Mouse (Mus musculus): Measurements from ENCODE around the gene Poc1b. TPM values are rescaled to one million over a fixed set of nuclear protein-coding genes. Genes with fewer than 3 reads are reported as not detected.

The Poc1b gene
- total RNA-seq, 1 experiment: 3.6 TPM

DNA sequence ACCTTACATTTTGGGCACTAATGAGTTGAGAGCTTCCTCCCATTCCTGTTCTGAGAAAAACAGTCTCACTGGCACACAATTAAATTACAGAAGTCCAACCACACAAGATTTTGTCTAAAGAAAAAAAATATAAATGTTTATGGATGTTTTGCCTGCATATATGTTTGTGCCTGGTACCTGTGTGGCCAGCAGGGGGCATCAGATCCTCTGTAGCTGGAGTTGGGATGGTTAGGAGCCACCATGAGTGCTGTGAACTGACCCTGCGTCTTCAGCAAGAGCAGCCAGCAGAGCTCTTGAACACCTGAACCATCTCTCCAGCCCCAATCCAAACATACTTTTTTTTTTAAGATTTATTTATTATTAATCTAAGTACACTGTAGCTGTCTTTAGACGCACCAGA lies 71.3 kb downstream of the Poc1b start:
- Histone ChIP-seq H3K27ac (ENCODE audit: insufficient read depth, low read depth, low read length, poor library complexity, severe bottlenecking) (no peak overlapping the region), H3K9me3 (ENCODE audit: control insufficient read depth, insufficient read depth, low read depth, low read length) (no peaks in the 10 kb centered on the region), H3K4me1 (ENCODE audit: control insufficient read depth in 2 of 2, insufficient read depth in 2 of 2, low read length in 2 of 2, poor library complexity in 1 of 2) (no peaks in the 10 kb centered on the region), H3K9ac (ENCODE audit: insufficient read depth, low read depth, low read length, poor library complexity, severe bottlenecking) (no peak overlapping the region), H3K4me3 (ENCODE audit: insufficient read depth in 1 of 2, low read depth in 1 of 2, low read length in 2 of 2, poor library complexity in 1 of 2, severe bottlenecking in 1 of 2) (no peak overlapping the region), H3K36me3 (ENCODE audit: control insufficient read depth, insufficient read depth, low read length, poor library complexity, severe bottlenecking) (no peaks in the 10 kb centered on the region)
- no peak for DNase-seq (ENCODE audit: low read depth, low spot score)
- TF ChIP-seq MAFK (IDR thresholded peaks at IDR 0.05; ENCODE audit: insufficient read depth, low read depth, low read length): no peak
- TF ChIP-seq ZC3H11A (IDR thresholded peaks at IDR 0.05; ENCODE audit: borderline replicate concordance, low read depth, low read length): 0 out of 2 replicates have a peak, but pooled peaks have one; percentile 26
- in situ Hi-C loops (cut with MboI; ENCODE audit: low sequenced_read_pairs in 2 of 2, unreplicated experiment in 2 of 2): loop anchor here in 1 of 2 experiments (25.0 kb wide), 1 partner anchor 434 kb away; no protein-coding TSS in a partner anchor

DNA sequence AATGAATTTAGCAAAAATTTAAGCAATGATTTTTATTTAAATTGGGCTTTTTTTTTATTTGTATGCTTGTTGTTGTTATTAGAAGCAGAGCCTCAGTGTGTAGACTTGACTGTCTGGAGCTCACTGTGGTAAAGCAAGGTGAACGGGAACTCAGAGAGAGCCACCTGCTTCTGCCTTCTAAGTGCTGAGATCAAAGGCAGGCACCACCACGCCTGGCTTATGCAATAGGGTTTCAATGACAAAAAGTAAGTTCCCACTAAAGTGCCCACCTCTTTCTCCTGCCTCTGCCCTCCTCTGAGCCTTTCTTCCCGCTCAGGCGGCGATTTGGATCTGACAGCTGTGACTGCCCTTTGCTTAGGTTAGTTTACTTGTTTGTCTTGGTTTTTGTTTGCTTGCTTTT lies 72.3 kb downstream of the Poc1b start:
- Histone ChIP-seq H3K4me3 (ENCODE audit: insufficient read depth in 1 of 2, low read depth in 1 of 2, low read length in 2 of 2, poor library complexity in 1 of 2, severe bottlenecking in 1 of 2) (no peak overlapping the region), H3K36me3 (ENCODE audit: control insufficient read depth, insufficient read depth, low read length, poor library complexity, severe bottlenecking) (no peaks in the 10 kb centered on the region), H3K27ac (ENCODE audit: insufficient read depth, low read depth, low read length, poor library complexity, severe bottlenecking) (no peak overlapping the region), H3K4me1 (ENCODE audit: control insufficient read depth in 2 of 2, insufficient read depth in 2 of 2, low read length in 2 of 2, poor library complexity in 1 of 2) (no peaks in the 10 kb centered on the region), H3K9me3 (ENCODE audit: control insufficient read depth, insufficient read depth, low read depth, low read length) (no peaks in the 10 kb centered on the region), H3K9ac (ENCODE audit: insufficient read depth, low read depth, low read length, poor library complexity, severe bottlenecking) (no peak overlapping the region)
- no peak for TF ChIP-seq ZNF384 (IDR thresholded peaks at IDR 0.05; ENCODE audit: low read depth, low read length)
- TF ChIP-seq ZC3H11A (IDR thresholded peaks at IDR 0.05; ENCODE audit: borderline replicate concordance, low read depth, low read length): no peak
- TF ChIP-seq HCFC1 (IDR thresholded peaks at IDR 0.05; ENCODE audit: borderline replicate concordance, insufficient read depth, low read length): no peak
- TF ChIP-seq MAFK (IDR thresholded peaks at IDR 0.05; ENCODE audit: insufficient read depth, low read depth, low read length): no peak
- no peak for TF ChIP-seq CHD2 (IDR thresholded peaks at IDR 0.05; ENCODE audit: low read depth, low read length)
- DNase-seq (ENCODE audit: low read depth, low spot score): no peak
- in situ Hi-C loops (cut with MboI; ENCODE audit: low sequenced_read_pairs in 2 of 2, unreplicated experiment in 2 of 2): loop anchor here in 1 of 2 experiments (25.0 kb wide), 1 partner anchor 433 kb away; no protein-coding TSS in a partner anchor

- no peak for TF ChIP-seq MAFK (IDR thresholded peaks at IDR 0.05; ENCODE audit: insufficient read depth, low read depth, low read length)
- TF ChIP-seq ZC3H11A (IDR thresholded peaks at IDR 0.05; ENCODE audit: borderline replicate concordance, low read depth, low read length): no peak
- TF ChIP-seq CHD2 (IDR thresholded peaks at IDR 0.05; ENCODE audit: low read depth, low read length): no peak
- TF ChIP-seq ZNF384 (IDR thresholded peaks at IDR 0.05; ENCODE audit: low read depth, low read length): no peak
- no peak for TF ChIP-seq HCFC1 (IDR thresholded peaks at IDR 0.05; ENCODE audit: borderline replicate concordance, insufficient read depth, low read length)
- Histone ChIP-seq H3K9me3 (ENCODE audit: control insufficient read depth, insufficient read depth, low read depth, low read length) (no peaks in the 10 kb centered on the region), H3K9ac (ENCODE audit: insufficient read depth, low read depth, low read length, poor library complexity, severe bottlenecking) (no peak overlapping the region), H3K27ac (ENCODE audit: insufficient read depth, low read depth, low read length, poor library complexity, severe bottlenecking) (no peak overlapping the region), H3K4me3 (ENCODE audit: insufficient read depth in 1 of 2, low read depth in 1 of 2, low read length in 2 of 2, poor library complexity in 1 of 2, severe bottlenecking in 1 of 2) (no peak overlapping the region), H3K36me3 (ENCODE audit: control insufficient read depth, insufficient read depth, low read length, poor library complexity, severe bottlenecking) (no peaks in the 10 kb centered on the region), H3K4me1 (ENCODE audit: control insufficient read depth in 2 of 2, insufficient read depth in 2 of 2, low read length in 2 of 2, poor library complexity in 1 of 2) (no peaks in the 10 kb centered on the region)
- DNase-seq (ENCODE audit: low read depth, low spot score): no peak
- in situ Hi-C loops (cut with MboI; ENCODE audit: low sequenced_read_pairs in 2 of 2, unreplicated experiment in 2 of 2): loop anchor here in 1 of 2 experiments (25.0 kb wide), 1 partner anchor 433 kb away; no protein-coding TSS in a partner anchor
Observed at GRCm38 (mm10) chr10:99179566-99179965, 72.7 kb downstream of the Poc1b start.

- Histone ChIP-seq H3K27ac (ENCODE audit: insufficient read depth, low read depth, low read length, poor library complexity, severe bottlenecking) (no peak overlapping the region), H3K9ac (ENCODE audit: insufficient read depth, low read depth, low read length, poor library complexity, severe bottlenecking) (no peak overlapping the region), H3K4me1 (ENCODE audit: control insufficient read depth in 2 of 2, insufficient read depth in 2 of 2, low read length in 2 of 2, poor library complexity in 1 of 2) (no peaks in the 10 kb centered on the region), H3K4me3 (ENCODE audit: insufficient read depth in 1 of 2, low read depth in 1 of 2, low read length in 2 of 2, poor library complexity in 1 of 2, severe bottlenecking in 1 of 2) (no peak overlapping the region), H3K36me3 (ENCODE audit: control insufficient read depth, insufficient read depth, low read length, poor library complexity, severe bottlenecking) (no peaks in the 10 kb centered on the region), H3K9me3 (ENCODE audit: control insufficient read depth, insufficient read depth, low read depth, low read length) (no peaks in the 10 kb centered on the region)
- DNase-seq (ENCODE audit: low read depth, low spot score): no peak
- in situ Hi-C loops (cut with MboI; ENCODE audit: low sequenced_read_pairs in 2 of 2, unreplicated experiment in 2 of 2): loop anchor here (5.0 to 25.0 kb wide), 2 partner anchors 431 to 436 kb away; no protein-coding TSS in a partner anchor
- TF ChIP-seq MAFK (IDR thresholded peaks at IDR 0.05; ENCODE audit: insufficient read depth, low read depth, low read length) (no peak), HCFC1 (IDR thresholded peaks at IDR 0.05; ENCODE audit: borderline replicate concordance, insufficient read depth, low read length) (no peak), ZC3H11A (IDR thresholded peaks at IDR 0.05; ENCODE audit: borderline replicate concordance, low read depth, low read length) (no peak), ZNF384 (IDR thresholded peaks at IDR 0.05; ENCODE audit: low read depth, low read length) (no peak), CHD2 (IDR thresholded peaks at IDR 0.05; ENCODE audit: low read depth, low read length) (no peak)
Observed at GRCm38 (mm10) chr10:99181497-99181896, 74.7 kb downstream of the Poc1b start.

DNA sequence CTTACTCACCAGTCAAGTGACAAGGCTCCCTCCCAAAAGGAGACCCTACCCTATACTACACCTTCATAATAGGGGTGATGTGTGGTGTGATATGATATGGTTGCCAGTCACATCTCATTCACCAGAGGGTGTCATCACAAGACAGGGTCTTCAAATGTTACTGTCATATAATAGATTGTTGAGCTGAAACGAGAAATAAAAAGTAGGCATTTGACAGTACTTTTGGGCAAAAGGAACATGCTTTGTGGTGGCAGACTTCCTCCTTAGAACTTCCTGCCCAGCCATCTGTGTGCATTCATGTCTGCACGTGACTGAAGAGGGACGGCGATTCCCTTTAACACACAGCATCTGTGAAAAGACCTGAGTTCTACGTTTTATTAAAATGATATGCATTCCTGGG lies 75.3 kb downstream of the Poc1b start:
- in situ Hi-C loops (cut with MboI; ENCODE audit: low sequenced_read_pairs in 2 of 2, unreplicated experiment in 2 of 2): loop anchor here (5.0 to 25.0 kb wide), 2 partner anchors 430 to 435 kb away; no protein-coding TSS in a partner anchor
- H3K4me1 ChIP-seq (ENCODE audit: control insufficient read depth in 2 of 2, insufficient read depth in 2 of 2, low read length in 2 of 2, poor library complexity in 1 of 2): no peaks in the 10 kb centered on the region
- H3K9ac ChIP-seq (ENCODE audit: insufficient read depth, low read depth, low read length, poor library complexity, severe bottlenecking): no peak overlapping the region
- no peak overlapping the region for H3K27ac ChIP-seq (ENCODE audit: insufficient read depth, low read depth, low read length, poor library complexity, severe bottlenecking)
- H3K36me3 ChIP-seq (ENCODE audit: control insufficient read depth, insufficient read depth, low read length, poor library complexity, severe bottlenecking): no peaks in the 10 kb centered on the region
- no peak for DNase-seq (ENCODE audit: low read depth, low spot score)
- H3K4me3 ChIP-seq (ENCODE audit: insufficient read depth in 1 of 2, low read depth in 1 of 2, low read length in 2 of 2, poor library complexity in 1 of 2, severe bottlenecking in 1 of 2): no peak overlapping the region
- TF ChIP-seq HCFC1 (IDR thresholded peaks at IDR 0.05; ENCODE audit: borderline replicate concordance, insufficient read depth, low read length) (no peak), ZNF384 (IDR thresholded peaks at IDR 0.05; ENCODE audit: low read depth, low read length) (no peak), CHD2 (IDR thresholded peaks at IDR 0.05; ENCODE audit: low read depth, low read length) (no peak), ZC3H11A (IDR thresholded peaks at IDR 0.05; ENCODE audit: borderline replicate concordance, low read depth, low read length) (no peak), MAFK (IDR thresholded peaks at IDR 0.05; ENCODE audit: insufficient read depth, low read depth, low read length) (no peak)
- H3K9me3 ChIP-seq (ENCODE audit: control insufficient read depth, insufficient read depth, low read depth, low read length): no peaks in the 10 kb centered on the region
